Mouse (Mus musculus) B cell, adult 2 months (primary cell): Measurements from ENCODE around the gene Tusc2.
"Not testable (repeated sequence)": the region's sequence is repeated elsewhere in the genome, so short reads cannot be mapped to it uniquely, and the experiment has no call there.

Source experiments
- DNase-seq, 2 experiments: peaks; one replicate each; pipeline ENCODE4 v3.0.0; 2022

Tusc2 gene

GRCm38 (mm10) chr9:107545602-107546001 is 17.5 kb upstream of the Tusc2 start:
- DNase-seq: peak; percentile 88

- peak; percentile 80 to 81 for DNase-seq
Measured at GRCm38 (mm10) chr9:107547026-107547425, 16.0 kb upstream of the Tusc2 start, which contains the start of gene Zmynd10. Gene Zmynd10, plus strand, starts transcription at chr9:107547298.

GRCm38 (mm10) chr9:107547957-107548356 is 15.1 kb upstream of the Tusc2 start:
- no peak for DNase-seq

- no peak for DNase-seq
Measured at GRCm38 (mm10) chr9:107548820-107549219, 14.2 kb upstream of the Tusc2 start.

GRCm38 (mm10) chr9:107549297-107550074 is 13.6 kb upstream of the Tusc2 start:
- no peak for DNase-seq

GRCm38 (mm10) chr9:107550491-107551116 is 12.5 kb upstream of the Tusc2 start:
- no peak for DNase-seq

GRCm38 (mm10) chr9:107551117-107551889 is 11.8 kb upstream of the Tusc2 start, which contains the start of gene Rassf1:
Gene Rassf1, plus strand, starts transcription at chr9:107551555.
- peak; percentile 79 to 84 for DNase-seq

- DNase-seq: no peak
Measured at GRCm38 (mm10) chr9:107551890-107552355, 11.1 kb upstream of the Tusc2 start.

- no peak for DNase-seq
Measured at GRCm38 (mm10) chr9:107552690-107553393, 10.2 kb upstream of the Tusc2 start.

GRCm38 (mm10) chr9:107553541-107554318 is 9.3 kb upstream of the Tusc2 start:
- peak; percentile 55 to 61 for DNase-seq

- peak; percentile 97 to 98 for DNase-seq
Measured at GRCm38 (mm10) chr9:107554319-107554825, 8.7 kb upstream of the Tusc2 start.

- peak in 1 of 2 experiments; percentile 65 for DNase-seq
Measured at GRCm38 (mm10) chr9:107555031-107555457, 8.0 kb upstream of the Tusc2 start.

GRCm38 (mm10) chr9:107555701-107556100 is 7.4 kb upstream of the Tusc2 start:
- DNase-seq: no peak

GRCm38 (mm10) chr9:107556346-107556745 is 6.7 kb upstream of the Tusc2 start:
- no peak for DNase-seq

GRCm38 (mm10) chr9:107565556-107565955 is 2.5 kb downstream of the Tusc2 start:
- DNase-seq: not testable (repeated sequence)

GRCm38 (mm10) chr9:107566041-107566709 is 3.1 kb downstream of the Tusc2 start:
- DNase-seq: peak; percentile 84 to 85

- DNase-seq: no peak
Measured at GRCm38 (mm10) chr9:107566855-107567254, 3.8 kb downstream of the Tusc2 start.

- no peak for DNase-seq
Measured at GRCm38 (mm10) chr9:107567702-107568319, 4.8 kb downstream of the Tusc2 start, which contains the start of gene Hyal2. Gene Hyal2, plus strand, starts transcription at chr9:107567945.

- DNase-seq: peak; percentile 85
Measured at GRCm38 (mm10) chr9:107568331-107569261, 5.5 kb downstream of the Tusc2 start.
